Mouse (Mus musculus) layer of hippocampus, adult 9-11 months (tissue): Measurements from ENCODE around the gene H2-T23.
"Not testable (repeated sequence)": the region's sequence is repeated elsewhere in the genome, so short reads cannot be mapped to it uniquely, and the experiment has no call there.

ENCODE experiments used
- DNase-seq: peaks from one replicate; pipeline ENCODE4 v3.0.0; 2022

H2-T23 gene

GRCm38 (mm10) chr17:36022922-36023321 is 9.7 kb downstream of the H2-T23 start:
- DNase-seq: no peak

GRCm38 (mm10) chr17:36022098-36022497 is 10.6 kb downstream of the H2-T23 start:
- no peak for DNase-seq

GRCm38 (mm10) chr17:36021309-36021708 is 11.3 kb downstream of the H2-T23 start:
- DNase-seq: no peak

DNA sequence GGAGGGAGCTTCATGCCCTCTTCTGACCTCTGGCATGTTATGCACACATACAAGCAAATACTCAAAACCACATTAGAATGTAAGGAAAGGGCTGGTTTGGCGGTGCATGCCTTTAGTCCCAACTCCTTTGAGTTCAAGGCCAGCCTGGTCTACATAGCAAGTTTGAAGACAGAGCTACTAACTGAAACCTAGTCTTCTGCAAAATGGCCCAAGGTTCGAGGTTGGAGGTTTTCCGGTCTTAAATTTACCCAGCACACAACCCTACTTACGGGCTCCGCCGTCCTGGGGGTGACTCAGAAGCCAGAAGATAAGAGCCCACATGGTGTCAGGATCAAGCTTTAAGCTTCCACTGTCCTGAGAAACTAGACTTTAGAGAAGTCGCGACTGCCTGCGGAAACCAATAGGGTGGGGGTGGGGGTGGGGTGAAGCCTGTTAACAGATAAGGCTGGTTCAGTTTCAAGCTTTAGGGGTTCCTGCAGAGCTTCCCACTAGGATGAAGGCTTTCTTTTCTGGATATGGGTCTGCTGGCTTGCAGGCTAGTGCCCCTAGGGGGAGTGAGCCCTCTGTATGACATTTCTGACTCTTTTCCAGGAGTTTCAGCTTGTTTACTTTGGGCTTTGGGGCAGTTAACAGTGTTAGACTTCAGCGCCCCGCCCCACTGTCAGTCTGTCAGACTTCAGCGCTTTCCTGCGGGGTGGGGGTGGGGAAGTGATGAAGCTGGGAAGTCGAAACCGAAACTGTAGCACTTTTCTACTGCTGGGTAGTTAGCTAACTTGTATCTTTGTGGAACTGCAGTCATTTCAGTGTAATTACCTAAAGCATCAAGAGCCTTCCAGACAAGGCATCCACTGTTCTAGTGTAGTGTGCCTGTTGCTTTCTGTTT is 12.2 kb downstream of the H2-T23 start, which contains the start of gene H2-T24:
Gene H2-T24 (minus strand): TSS at position 370 of the 883 bp plus-strand sequence.
- peak; percentile 70 for DNase-seq

GRCm38 (mm10) chr17:36019519-36019918 is 13.1 kb downstream of the H2-T23 start:
- DNase-seq: no peak

DNA sequence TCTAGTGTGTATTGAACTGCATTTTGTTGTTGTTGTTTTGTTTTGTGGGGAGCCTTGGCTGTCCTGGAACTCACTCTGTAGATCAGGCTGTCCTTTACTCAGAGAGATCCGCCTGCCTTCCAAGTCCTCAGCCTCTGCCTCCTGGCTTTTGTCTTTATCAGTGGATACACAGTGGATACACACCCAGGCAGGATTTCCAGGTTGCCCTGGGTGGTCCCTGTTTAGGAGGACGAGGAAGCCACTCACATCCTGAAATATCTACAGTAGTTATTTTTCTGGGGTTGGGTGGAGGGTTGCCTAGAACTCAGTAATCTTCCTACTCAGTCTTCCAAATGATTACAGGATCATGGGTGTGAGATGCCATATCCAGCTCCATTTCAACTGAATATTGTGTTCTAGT is 13.7 kb downstream of the H2-T23 start:
- DNase-seq: no peak

DNA sequence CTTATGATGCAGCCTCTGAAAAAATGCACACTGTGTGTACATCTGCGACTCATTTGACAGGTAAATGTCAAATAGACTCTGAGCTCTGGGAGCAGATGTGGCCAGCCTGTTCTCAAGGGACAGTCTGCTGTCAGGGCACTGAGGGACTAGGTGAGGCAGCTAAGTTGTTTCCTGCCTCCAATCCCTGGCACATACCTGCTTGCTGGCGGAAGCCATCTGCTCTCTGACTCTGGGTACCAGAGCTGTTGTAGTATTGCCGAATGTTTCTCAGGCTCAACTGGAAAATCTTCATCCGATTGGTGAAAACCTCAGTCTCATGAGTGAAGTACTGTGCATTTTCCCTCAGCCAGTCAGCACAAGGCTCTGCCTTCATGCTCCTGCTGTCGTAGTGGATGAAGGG is 15.6 kb downstream of the H2-T23 start:
- no peak for DNase-seq

GRCm38 (mm10) chr17:36014977-36015376 is 17.7 kb downstream of the H2-T23 start:
- no peak for DNase-seq

GRCm38 (mm10) chr17:36004409-36004808 is 28.2 kb downstream of the H2-T23 start:
- DNase-seq: not testable (repeated sequence)

- no peak for DNase-seq
These were observed 29.3 kb downstream of the H2-T23 start for GRCm38 (mm10) chr17:36003331-36003730.

DNA sequence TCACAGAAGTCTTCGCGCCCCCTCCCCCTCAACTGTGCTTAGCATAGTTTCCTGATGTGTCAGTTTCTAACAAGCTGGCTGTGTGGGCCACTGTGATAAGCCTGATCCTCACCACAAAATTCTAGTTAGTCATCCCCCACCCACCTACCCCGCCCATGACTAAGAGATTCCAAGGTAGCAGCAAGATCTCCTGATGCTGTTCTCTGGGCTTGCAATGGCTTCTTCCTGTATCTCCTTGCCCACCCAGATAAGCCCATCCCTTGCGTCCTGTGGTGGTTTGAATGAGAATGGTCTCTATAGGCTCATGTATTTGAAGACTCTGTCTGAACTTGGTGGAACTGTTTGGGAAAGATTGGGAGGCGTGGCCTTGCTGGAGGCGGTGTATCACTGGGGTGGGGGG is 30.7 kb downstream of the H2-T23 start:
- DNase-seq: no peak

DNA sequence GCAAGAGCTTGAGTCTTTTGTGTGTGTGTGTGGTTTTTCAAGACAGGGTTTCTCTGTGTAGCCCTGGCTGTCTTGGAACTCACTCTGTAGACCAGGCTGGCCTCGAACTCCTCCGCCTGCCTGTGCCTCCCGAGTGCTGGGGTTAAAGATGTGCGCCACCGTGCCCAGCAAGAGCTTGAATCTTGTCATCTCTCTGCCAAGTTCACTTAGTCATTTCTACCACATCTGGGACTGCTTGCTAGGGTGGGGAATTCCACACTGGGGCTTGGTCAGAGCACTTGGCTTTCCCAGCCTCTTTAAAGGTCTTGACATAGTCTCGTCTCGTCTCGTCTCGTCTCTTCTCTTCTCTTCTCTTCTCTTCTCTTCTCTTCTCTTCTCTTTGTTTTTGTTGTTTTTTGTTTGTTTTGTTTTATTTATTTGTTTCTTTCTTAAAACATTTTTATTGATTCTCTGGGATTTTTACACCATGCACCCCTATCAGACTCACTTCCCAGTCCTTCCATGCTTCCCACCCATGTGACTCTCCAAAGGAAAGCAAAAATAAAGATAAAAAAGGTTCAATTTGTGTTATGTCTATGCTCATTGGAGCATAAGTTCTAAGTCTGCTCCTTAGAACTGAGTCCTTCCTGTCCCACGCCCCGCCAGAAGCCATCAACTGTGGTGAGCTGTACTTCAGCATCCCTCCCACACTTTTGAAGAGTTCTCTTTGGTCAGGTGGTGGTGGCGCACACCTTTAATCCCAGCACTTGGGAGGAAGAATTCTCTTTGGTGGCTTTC is 31.3 kb downstream of the H2-T23 start:
- no peak for DNase-seq

GRCm38 (mm10) chr17:36000349-36000748 is 32.3 kb downstream of the H2-T23 start:
- DNase-seq: no peak

- DNase-seq: no peak
These were observed 33.3 kb downstream of the H2-T23 start for GRCm38 (mm10) chr17:35999356-35999755.

GRCm38 (mm10) chr17:35998545-35999305 is 33.9 kb downstream of the H2-T23 start:
- no peak for DNase-seq

DNA sequence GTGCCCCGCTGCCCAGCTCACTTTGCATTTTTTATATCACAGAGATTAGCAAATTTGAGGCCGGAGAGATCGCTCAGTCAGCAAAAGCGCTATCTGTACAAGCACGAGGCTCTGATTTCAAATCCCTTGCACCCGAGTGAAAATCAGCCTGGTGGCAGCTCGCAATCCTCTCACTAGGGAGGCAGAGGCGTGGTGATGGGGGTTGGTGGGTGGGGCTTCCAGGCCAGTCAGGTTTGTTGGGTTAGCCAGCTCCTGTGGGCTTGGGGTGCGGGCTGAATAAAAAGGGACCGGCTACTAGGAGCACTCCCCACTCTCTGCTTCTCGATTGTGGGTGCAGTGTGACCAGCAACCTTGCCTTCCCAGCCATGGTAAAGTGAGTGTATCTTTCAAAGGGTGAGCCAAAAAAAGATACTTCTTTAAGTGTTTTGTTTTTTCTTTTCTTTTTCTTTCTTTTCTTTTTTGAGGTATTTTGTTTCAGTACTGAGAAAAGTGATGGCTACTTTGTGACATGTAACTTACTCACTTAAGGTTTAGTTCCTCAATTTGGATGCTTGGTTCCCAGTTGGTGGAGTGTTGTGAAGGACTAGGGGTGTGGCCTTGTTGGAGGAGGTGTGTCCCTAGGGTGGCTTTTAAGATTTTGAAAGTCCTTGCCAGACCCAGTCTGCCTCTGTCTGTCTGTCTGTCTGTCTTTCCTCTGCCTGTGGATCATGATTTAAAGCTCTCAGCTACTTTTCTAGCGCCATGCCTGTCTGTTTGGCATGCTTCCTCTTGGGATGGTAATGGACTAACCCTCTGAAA is 34.7 kb downstream of the H2-T23 start:
- no peak for DNase-seq

DNA sequence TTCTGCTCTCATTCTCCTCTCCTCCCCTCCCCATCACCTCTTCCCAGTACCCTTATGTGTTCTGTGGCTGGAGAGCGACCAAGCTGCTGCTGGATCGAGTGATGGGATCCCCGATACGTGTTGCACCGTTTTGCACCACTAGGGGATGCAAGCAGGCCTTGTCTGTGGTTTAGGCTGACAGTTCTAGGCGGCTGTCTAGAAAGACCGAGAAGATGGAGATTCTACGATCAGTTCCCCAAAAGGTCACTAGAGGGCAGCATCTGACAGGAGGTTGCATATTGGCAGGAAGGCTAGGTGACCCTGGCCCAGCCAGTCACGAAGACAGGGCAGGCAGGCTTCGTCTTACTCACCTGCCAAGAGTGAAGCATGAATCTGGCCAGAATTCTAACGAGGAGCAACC is 35.7 kb downstream of the H2-T23 start:
- DNase-seq: peak; percentile 93

DNA sequence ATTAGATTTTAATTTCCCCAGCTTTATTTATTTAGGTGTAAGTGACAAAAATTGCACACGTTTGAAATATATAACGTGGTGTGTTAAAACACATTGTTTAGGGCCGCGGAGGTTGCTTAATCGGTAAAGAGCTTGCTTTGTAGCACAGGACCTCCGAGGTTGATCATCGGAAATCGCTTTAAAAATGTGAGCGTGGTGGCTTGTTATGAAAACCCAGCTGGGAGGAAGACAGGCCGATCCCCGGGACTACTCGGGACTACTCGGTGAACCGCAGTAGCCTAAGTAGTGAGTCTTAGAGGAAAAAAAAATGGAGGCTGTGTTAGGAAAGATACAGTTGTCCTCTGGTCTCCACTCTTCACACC is 37.8 kb downstream of the H2-T23 start:
- no peak for DNase-seq

GRCm38 (mm10) chr17:35994175-35994878 is 38.3 kb downstream of the H2-T23 start:
- DNase-seq: peak; percentile 78

- peak; percentile 62 for DNase-seq
These were observed 39.0 kb downstream of the H2-T23 start for GRCm38 (mm10) chr17:35993675-35994074.

GRCm38 (mm10) chr17:35991781-35992180 is 40.9 kb downstream of the H2-T23 start:
- no peak for DNase-seq

GRCm38 (mm10) chr17:35981776-35982175 is 50.9 kb downstream of the H2-T23 start:
- DNase-seq: no peak
